Mouse (Mus musculus): ENCODE results near the gene Hist1h3f.
A peak's percentile ranks its signal among the peaks of the same experiment; 100 is the strongest.
"Not testable (repeated sequence)": the region's sequence is repeated elsewhere in the genome, so short reads cannot be mapped to it uniquely, and the experiment has no call there.

Gene Hist1h3f

GRCm38 (mm10) chr13:23561531-23561882 is 17.7 kb downstream of the Hist1h3f start:
- not testable (repeated sequence) for DNase-seq (ENCODE audit: low read depth, low spot score)

- peak; percentile 98 for DNase-seq (ENCODE audit: low read depth, low spot score)
These were observed 18.2 kb downstream of the Hist1h3f start, which contains the start of gene Hist1h3e for GRCm38 (mm10) chr13:23561883-23562659. Gene Hist1h3e (minus strand): TSS chr13:23562369.

- peak; percentile 85 for DNase-seq (ENCODE audit: low read depth, low spot score)
These were observed 19.0 kb downstream of the Hist1h3f start for GRCm38 (mm10) chr13:23562699-23563462.

- no peak for DNase-seq (ENCODE audit: low read depth, low spot score)
These were observed 20.6 kb downstream of the Hist1h3f start for GRCm38 (mm10) chr13:23564482-23564881.

GRCm38 (mm10) chr13:23570261-23571021 is 26.6 kb downstream of the Hist1h3f start:
- DNase-seq (ENCODE audit: low read depth, low spot score): peak; percentile 68

GRCm38 (mm10) chr13:23571022-23571503 is 27.2 kb downstream of the Hist1h3f start, which contains the start of the genes Hist1h2ae and Hist1h2bg:
Gene Hist1h2ae (minus strand): TSS chr13:23571220.
Gene Hist1h2bg (plus strand): TSS chr13:23571396.
- DNase-seq (ENCODE audit: low read depth, low spot score): peak; percentile 94

- peak; percentile 74 for DNase-seq (ENCODE audit: low read depth, low spot score)
These were observed 27.8 kb downstream of the Hist1h3f start for GRCm38 (mm10) chr13:23571504-23572217.

GRCm38 (mm10) chr13:23572218-23573033 is 28.6 kb downstream of the Hist1h3f start:
- peak; percentile 40 for DNase-seq (ENCODE audit: low read depth, low spot score)

- DNase-seq (ENCODE audit: low read depth, low spot score): not testable (repeated sequence)
These were observed 29.4 kb downstream of the Hist1h3f start for GRCm38 (mm10) chr13:23573034-23573897.

- not testable (repeated sequence) for DNase-seq (ENCODE audit: low read depth, low spot score)
These were observed 30.2 kb downstream of the Hist1h3f start, which contains the start of the genes Hist1h2bf and Hist1h2ad for GRCm38 (mm10) chr13:23573898-23574524. Gene Hist1h2bf (minus strand): TSS chr13:23574196. Gene Hist1h2ad (plus strand): TSS chr13:23574381.

- not testable (repeated sequence) for DNase-seq (ENCODE audit: low read depth, low spot score)
These were observed 30.8 kb downstream of the Hist1h3f start for GRCm38 (mm10) chr13:23574546-23575170.

- no peak for DNase-seq (ENCODE audit: low read depth, low spot score)
These were observed 31.5 kb downstream of the Hist1h3f start, which contains the start of gene Hist1h3d for GRCm38 (mm10) chr13:23575271-23575851. Gene Hist1h3d (plus strand): TSS chr13:23575763.

- DNase-seq (ENCODE audit: low read depth, low spot score): not testable (repeated sequence)
These were observed 32.0 kb downstream of the Hist1h3f start for GRCm38 (mm10) chr13:23575864-23576313.

- DNase-seq (ENCODE audit: low read depth, low spot score): no peak
These were observed 32.6 kb downstream of the Hist1h3f start for GRCm38 (mm10) chr13:23576351-23576881.

GRCm38 (mm10) chr13:23576906-23577639 is 33.2 kb downstream of the Hist1h3f start:
- DNase-seq (ENCODE audit: low read depth, low spot score): no peak

GRCm38 (mm10) chr13:23577835-23578234 is 34.0 kb downstream of the Hist1h3f start:
- DNase-seq (ENCODE audit: low read depth, low spot score): no peak

Measured in A20 (cell line).